Mouse (Mus musculus) erythroblast, embryonic 14.5 days (primary cell): ENCODE data around the gene Ddx58.

ENCODE experiments used
- GATA1 ChIP-seq: IDR thresholded peaks from 2 replicates; pipeline ENCODE4 v1.6.1; 2012; ENCODE audit warnings: low read length, inconsistent platforms, mixed read lengths
- TAL1 ChIP-seq: IDR thresholded peaks from 3 replicates; pipeline ENCODE4 v1.6.1; 2012; ENCODE audit warnings: low read length, inconsistent platforms, mixed read lengths

GRCm38 (mm10) chr4:40268835-40269234 is 29.2 kb upstream of the Ddx58 start:
- no peak for TF ChIP-seq GATA1
- no peak for TF ChIP-seq TAL1
